Comparison of ENCODE assay signal across 8 mouse cellular contexts in the genomic region with DNA sequence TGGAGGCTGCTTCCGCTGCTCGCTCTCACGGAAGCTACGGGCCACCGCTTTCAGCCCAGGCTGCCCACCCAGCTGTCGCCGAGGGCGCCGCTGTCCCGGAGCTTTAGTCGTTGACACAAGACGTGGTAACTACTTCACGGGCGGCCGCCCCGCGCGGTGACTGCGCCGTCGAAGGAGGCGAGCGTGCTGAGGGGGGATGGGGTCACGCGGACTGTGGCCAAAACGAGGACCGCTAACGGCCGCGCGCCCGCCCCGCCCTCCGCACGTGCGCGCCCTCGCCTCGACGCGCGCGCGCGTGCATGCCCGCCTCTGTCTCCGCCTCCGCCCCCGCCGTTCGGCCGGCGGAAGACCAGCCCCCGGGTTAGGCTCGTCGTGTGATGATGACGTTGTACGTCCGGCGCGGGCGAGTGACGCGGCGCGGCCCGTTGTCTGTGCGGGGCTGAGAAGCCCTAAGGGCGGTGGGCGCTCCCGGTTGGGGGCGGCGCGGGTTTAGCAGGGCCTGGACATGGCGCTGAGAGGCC. TPM values are rescaled to one million over a fixed set of nuclear protein-coding genes. Genes with fewer than 3 reads are reported as not detected.
DNase-seq lines count a peak whose midpoint lies in the region; ATAC-seq and TF ChIP-seq lines count a peak whose summit lies in the region.

Phf7 (minus strand) TSS at position 234 of the 521 bp plus-strand sequence.
Bap1 (plus strand) TSS at position 367 of the 521 bp plus-strand sequence.

- peak within 1 kb of the TSS; percentile 95 for H3K9ac ChIP-seq in forebrain, embryonic 15.5 days (replicated peaks)
- H3K9ac ChIP-seq in neural tube, embryonic 14.5 days (replicated peaks; ENCODE audit: low read depth, low read length), result peak within 1 kb of the TSS; percentile 83

- intact Hi-C loops in heart, postnatal 25 days (cut with DNase I), result loop anchor here (5.0 kb wide), 1 partner anchor 86 kb away; the partner anchor contains the start of gene Capn7

- H3K27ac ChIP-seq in forebrain, embryonic 15.5 days (replicated peaks), result peak within 1 kb of the TSS; percentile 91
- H3K27ac ChIP-seq in neural tube, embryonic 14.5 days (ENCODE audit: low read depth, low read length), result peak within 1 kb of the TSS; percentile 88
- peak within 1 kb of the TSS; percentile 99 for H3K27ac ChIP-seq in testis, adult 2 months (ENCODE audit: control insufficient read depth, insufficient read depth, low read depth, low read length)

- TF ChIP-seq CTCF in G1E (IDR thresholded peaks at IDR 0.05; ENCODE audit: low read depth, low read length), result no peak
- TF ChIP-seq CTCF in testis, adult 2 months (IDR thresholded peaks at IDR 0.05; ENCODE audit: control insufficient read depth, insufficient read depth, insufficient replicate concordance, low read depth, low read length), result no peak

- H3K4me2 ChIP-seq in forebrain, embryonic 15.5 days (replicated peaks), result peak within 1 kb of the TSS; percentile 63
- H3K4me2 ChIP-seq in neural tube, embryonic 14.5 days (ENCODE audit: low read depth, low read length), result peak within 1 kb of the TSS; percentile 72

- under 1% methylated on average over 73 of the region's 75 CpGs for WGBS in forebrain, embryonic 15.5 days
- under 1% methylated on average over 47 of the region's 75 CpGs for WGBS in neural tube, embryonic 14.5 days

- H3K27me3 ChIP-seq in G1E (ENCODE audit: insufficient read depth, low read length), result no peaks in the 10 kb centered on the region
- H3K27me3 ChIP-seq in forebrain, embryonic 15.5 days, result no peaks in the 10 kb centered on the region
- H3K27me3 ChIP-seq in neural tube, embryonic 14.5 days (ENCODE audit: control insufficient read depth, insufficient read depth, low read length), result no peaks in the 10 kb centered on the region
- H3K27me3 ChIP-seq in testis, adult 2 months (ENCODE audit: control insufficient read depth, insufficient read depth, low read length), result no peaks in the 10 kb centered on the region

- H3K9me3 ChIP-seq in G1E (replicated peaks), result no peaks in the 10 kb centered on the region
- no peaks in the 10 kb centered on the region for H3K9me3 ChIP-seq in forebrain, embryonic 15.5 days
- no peaks in the 10 kb centered on the region for H3K9me3 ChIP-seq in neural tube, embryonic 14.5 days (ENCODE audit: control insufficient read depth, low read length)

- peak; percentile 99 for DNase-seq in G1E (ENCODE audit: low spot score)
- DNase-seq in cerebellum, adult 11-12 months, result peak; percentile 94
- DNase-seq in heart, postnatal 25 days (ENCODE audit: low spot score), result peak; percentile 88
- peak; percentile 92 to 97 for DNase-seq in layer of hippocampus, adult 18-20 months (ENCODE audit: low spot score in 2 of 2)
- peak; percentile 92 to 94 for DNase-seq in lung, adult 18-20 months

- TF ChIP-seq POLR2A in testis, adult 2 months (IDR thresholded peaks at IDR 0.05; ENCODE audit: control insufficient read depth, low read depth, low read length), result peak; percentile 93

- ATAC-seq in G1E (ENCODE audit: extremely low read depth, insufficient number of reproducible peaks, low FRiP score, poor library complexity, severe bottlenecking), result peak; percentile 74
- ATAC-seq in forebrain, embryonic 15.5 days (replicated peaks), result peak; percentile 92
- peak; percentile 93 for ATAC-seq in neural tube, embryonic 14.5 days (ENCODE audit: low read depth)

- peaks cover 48% of the 10 kb centered on the region for H3K36me3 ChIP-seq in G1E (replicated peaks)
- peaks cover 30% of the 10 kb centered on the region for H3K36me3 ChIP-seq in forebrain, embryonic 15.5 days
- H3K36me3 ChIP-seq in neural tube, embryonic 14.5 days (ENCODE audit: control insufficient read depth, insufficient read depth, low read length), result peaks cover 27% of the 10 kb centered on the region
- peaks cover 3% of the 10 kb centered on the region for H3K36me3 ChIP-seq in testis, adult 2 months (ENCODE audit: control insufficient read depth, insufficient read depth, low read length)

- peaks cover 44% of the 10 kb centered on the region for H3K4me1 ChIP-seq in G1E (ENCODE audit: insufficient read depth, low read depth, low read length)
- H3K4me1 ChIP-seq in forebrain, embryonic 15.5 days, result peaks cover 20% of the 10 kb centered on the region
- peaks cover 12% of the 10 kb centered on the region; the same call in 1 of the 2 replicates for H3K4me1 ChIP-seq in neural tube, embryonic 14.5 days (ENCODE audit: control insufficient read depth, insufficient read depth, low read length)
- H3K4me1 ChIP-seq in testis, adult 2 months (ENCODE audit: control insufficient read depth, insufficient read depth, low read length), result no peaks in the 10 kb centered on the region; the same call in 1 of the 2 replicates

- H3K4me3 ChIP-seq in G1E (ENCODE audit: low read depth, low read length), result peak within 1 kb of the TSS; percentile 99
- peak within 1 kb of the TSS; percentile 77 for H3K4me3 ChIP-seq in forebrain, embryonic 15.5 days
- H3K4me3 ChIP-seq in neural tube, embryonic 14.5 days (ENCODE audit: low read depth, low read length), result peak within 1 kb of the TSS; percentile 64
- peak within 1 kb of the TSS; percentile 98 for H3K4me3 ChIP-seq in testis, adult 2 months (ENCODE audit: control insufficient read depth, low read depth, low read length)

RNA-seq across cellular contexts. Expression of gene Phf7, which starts in this region (rescaled TPM):
- 11.7 and 13.2 TPM in 2 replicates for total RNA-seq in G1E (2014; fragmentation: Nextera tagmentation)
- 5.8 and 6.5 TPM in 2 replicates for total RNA-seq in G1E (2017)
- polyA plus RNA-seq in G1E (2012), result 1.7 and 1.9 TPM in 2 replicates
- polyA plus RNA-seq in forebrain, embryonic 15.5 days (2015; fragmentation: Nextera tagmentation; extraction: Ambion mirVana), result 11.9 and 13.1 TPM in 2 replicates
- total RNA-seq in heart, postnatal 25 days (2021), result 1 to 10 TPM; 3.4 to 4.1 TPM
- 1 to 10 TPM; 3.7 to 3.8 TPM for total RNA-seq in layer of hippocampus, adult 18-20 months (2021)
- polyA plus RNA-seq in neural tube, embryonic 14.5 days (2014; fragmentation: Nextera tagmentation; extraction: Ambion mirVana), result 11.8 TPM in 2 replicates
- 1,194 and 1,232 TPM in 2 replicates for polyA plus RNA-seq in testis, adult 2 months (2012; rRNA removed)

RNA-seq across cellular contexts. Expression of gene Bap1, which starts in this region (rescaled TPM):
- total RNA-seq in G1E (2014; fragmentation: Nextera tagmentation), result 26.4 and 47.0 TPM in 2 replicates
- 42.5 and 45.9 TPM in 2 replicates for total RNA-seq in G1E (2017)
- 65.7 and 66.3 TPM in 2 replicates for polyA plus RNA-seq in G1E (2012)
- 132 and 136 TPM in 2 replicates for polyA plus RNA-seq in forebrain, embryonic 15.5 days (2015; fragmentation: Nextera tagmentation; extraction: Ambion mirVana)
- 10 to 100 TPM; 39.5 to 45.5 TPM for total RNA-seq in heart, postnatal 25 days (2021)
- 100 to 1,000 TPM; 137 to 140 TPM for total RNA-seq in layer of hippocampus, adult 18-20 months (2021)
- polyA plus RNA-seq in neural tube, embryonic 14.5 days (2014; fragmentation: Nextera tagmentation; extraction: Ambion mirVana), result 97.5 and 101 TPM in 2 replicates
- polyA plus RNA-seq in testis, adult 2 months (2012; rRNA removed), result 84.1 and 84.7 TPM in 2 replicates

Comparison
In these comparisons a context has a peak if more than half of its experiments do, and no peak if none do; other contexts are left out.
1. Peak in every context shown above with its lines: DNase-seq, ATAC-seq, H3K4me3 ChIP-seq and H3K27ac ChIP-seq.
2. RNA of gene Phf7 (polyA plus RNA-seq): 1,194 to 1,232 TPM in testis, adult 2 months; 11.9 to 13.1 TPM in forebrain, embryonic 15.5 days, 11.8 TPM in neural tube, embryonic 14.5 days and 1.7 to 1.9 TPM in G1E; every median in the first group is over 10 times any median in the second.